Mouse (Mus musculus): ENCODE measurements at regions not wholly inside any gene's neighbourhood (a gene's known extent, or its start where the extent isn't known, plus 50 kb on each side); places are given as distances from the start of the nearest gene placed in this dataset.

DNA sequence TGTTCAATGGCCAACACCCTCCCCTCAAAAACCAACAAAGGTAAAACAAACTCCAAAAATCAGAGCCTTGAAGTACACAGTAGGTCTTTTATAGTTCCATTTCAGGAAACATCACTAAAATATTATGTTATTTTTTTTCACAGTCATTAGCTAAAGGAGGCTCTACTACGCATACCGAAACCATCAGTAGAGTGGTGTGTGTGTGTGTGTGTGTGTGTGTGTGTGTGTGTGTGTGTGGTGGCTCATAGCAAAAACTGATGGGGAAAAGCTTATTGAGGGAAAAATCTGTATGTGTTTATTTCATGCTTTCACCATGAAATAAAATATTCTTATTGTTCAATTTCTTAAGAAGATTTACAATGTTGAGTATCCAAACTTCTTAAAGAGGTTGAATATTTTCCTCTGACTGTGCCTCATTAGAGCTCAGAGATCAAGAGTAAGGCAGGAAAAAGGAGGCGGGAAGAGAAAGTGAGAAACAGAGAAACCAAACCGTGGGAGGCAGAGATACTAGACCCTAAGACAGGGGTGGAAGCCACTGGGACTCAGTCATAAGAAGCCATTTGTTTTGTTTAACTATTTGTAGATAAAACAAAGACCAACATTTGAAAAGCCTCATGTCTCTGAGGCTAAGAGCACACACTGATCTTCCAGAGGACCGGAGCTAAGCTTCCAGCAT lies 159.6 kb downstream of the Icos start:
- no peak for DNase-seq

DNA sequence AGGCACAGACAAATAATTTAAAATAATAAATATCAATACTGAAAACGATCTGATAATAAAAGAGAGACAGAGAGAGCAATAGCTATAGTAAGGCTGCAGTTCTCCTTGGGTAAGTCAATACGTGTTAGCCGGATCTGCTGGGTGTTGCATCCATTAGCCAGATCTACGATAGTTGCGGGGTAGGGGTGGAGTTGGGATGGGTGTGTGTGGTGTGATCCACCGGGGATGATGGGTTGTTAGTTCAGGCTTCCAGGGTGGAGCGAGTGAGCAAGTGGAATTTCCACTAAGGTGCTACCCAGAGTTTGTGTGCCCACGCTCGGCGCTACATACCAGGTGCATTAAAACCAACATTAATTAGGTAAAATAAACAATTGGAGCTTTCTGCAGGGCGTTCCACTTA lies 160.2 kb downstream of the Icos start:
- DNase-seq = no peak

DNA sequence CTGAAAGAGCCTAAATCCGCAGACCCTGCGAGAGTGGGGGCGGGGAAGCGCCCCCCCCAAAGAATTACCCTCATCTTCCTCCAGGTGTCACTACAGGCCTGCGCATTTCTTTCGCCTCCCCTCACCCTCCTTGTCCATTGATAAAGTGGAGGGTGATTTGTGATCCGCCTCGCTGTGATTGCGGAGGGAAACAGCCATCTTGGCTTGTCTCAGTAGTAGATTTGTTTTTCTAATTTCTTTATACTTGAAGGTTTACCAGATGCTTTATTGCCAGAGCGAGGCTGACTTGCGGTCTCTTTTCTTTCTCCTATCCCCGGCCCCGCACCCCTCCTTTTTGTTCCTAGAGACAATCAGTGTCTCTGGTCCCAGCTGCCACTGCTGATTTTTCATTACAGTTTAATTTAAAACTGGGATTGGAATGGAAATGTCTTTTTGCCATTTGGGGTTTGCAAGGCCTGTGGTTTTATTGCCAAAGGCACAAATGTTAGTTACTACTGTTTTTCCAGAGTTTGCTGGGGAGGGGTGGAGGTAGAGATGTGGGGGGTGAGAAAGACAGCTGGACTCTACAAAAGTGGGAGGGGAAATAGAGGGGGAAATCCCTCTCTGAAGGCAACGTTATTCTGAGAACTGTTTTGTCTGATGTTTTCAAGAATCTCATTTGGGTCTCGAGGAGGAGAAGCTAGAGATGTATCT lies 161.7 kb downstream of the Icos start:
- peak; percentile 86 for DNase-seq

DNA sequence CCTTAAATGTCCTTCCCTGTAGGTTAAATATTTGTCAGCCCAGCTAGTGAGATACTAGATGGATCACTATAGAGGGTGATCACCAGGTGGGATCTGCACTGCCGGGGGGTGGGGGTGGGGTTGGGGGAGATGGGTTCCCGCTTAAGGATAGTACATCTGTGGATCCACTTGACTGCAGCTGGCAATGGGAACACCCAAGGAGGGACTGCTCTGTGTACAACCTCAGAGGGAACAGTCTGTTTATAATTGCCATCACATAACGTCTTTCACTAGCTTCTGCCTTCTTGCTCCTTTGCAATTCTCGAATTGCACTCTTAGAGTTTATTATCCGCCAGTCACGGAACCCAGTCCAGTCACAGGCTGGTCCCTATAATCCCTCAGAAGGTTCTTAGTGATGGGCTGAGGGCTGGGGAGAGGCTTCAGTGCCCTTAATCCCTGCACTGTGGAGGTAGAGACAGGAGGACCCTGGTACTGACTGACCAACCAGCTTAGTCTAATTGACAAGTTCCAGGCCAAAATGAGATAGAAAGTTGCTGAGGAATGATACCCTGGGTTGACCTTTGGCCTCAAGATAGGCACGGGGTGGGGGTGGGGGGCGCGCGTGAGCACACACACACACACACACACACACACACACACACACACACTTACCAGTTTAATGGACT lies 162.4 kb downstream of the Icos start:
- DNase-seq = peak; percentile 20

DNA sequence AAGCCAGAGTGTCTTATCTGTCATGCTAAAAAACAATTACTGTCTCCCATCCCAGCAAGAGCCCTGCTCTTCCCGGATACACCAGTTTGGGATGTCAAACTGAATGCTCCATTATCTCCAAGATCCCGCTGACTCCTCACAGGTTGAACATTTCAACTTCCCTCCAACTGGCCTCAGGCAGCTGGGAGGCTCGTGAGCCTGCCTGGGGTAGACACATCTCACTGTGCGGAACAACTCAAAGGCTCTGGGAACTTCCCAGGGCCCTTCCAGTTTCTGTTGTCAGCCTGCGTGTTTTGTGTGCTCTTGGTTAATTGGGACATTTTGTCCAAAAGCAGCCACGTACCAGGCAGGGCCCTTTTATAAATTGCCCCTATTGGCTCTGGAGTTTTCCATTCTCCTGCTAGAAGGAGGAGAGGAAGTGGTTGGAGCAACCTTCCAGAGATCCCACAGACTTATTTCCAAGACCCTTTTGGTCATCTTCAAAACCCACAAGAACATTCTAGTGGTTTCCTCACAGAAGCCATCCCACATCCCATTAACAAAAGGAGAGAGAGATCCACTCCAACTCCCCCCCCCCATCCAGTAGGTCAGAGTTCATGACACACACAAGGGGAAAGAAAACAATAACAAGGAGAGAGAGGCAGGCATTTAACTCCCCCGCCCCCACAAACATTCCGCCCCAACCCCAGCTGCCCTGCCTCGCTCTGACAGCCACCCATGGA lies 163.3 kb downstream of the Icos start:
- DNase-seq = peak; percentile 56

DNA sequence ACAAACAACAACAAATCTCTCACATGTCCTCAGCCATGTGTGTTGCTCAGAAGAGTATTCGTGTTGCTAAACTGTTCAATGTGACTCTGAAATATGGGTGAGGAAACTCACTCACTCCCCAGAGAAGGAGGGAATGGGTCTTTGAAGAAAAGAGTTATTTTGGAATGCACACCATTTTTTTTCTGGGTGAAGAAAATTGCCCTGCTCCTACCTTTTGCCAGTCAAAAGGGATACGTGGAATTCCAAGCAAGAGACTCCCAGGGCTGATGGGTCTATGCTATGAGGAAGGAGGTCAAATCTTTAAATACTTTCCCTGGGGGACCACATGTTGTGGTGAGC lies 163.8 kb downstream of the Icos start:
- no peak for DNase-seq

DNA sequence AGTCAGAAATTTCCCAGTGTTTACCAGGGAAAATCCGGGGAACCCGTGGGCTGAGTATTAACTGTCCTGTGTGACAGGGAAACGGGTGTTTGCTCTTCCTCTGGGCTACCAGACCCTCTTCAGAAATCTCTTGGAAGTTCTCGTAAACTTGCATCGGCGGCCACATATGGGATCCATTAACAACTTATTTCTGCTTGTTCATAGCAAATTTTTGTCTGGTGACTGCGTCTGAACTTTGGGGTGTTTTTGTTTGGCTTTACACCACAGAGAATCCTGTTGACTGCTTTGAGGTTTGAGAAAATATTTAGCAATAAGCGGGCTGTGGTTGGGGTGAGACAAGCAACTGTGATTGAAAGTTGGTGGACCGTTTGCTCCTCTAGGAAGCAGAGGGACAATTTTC lies 164.2 kb downstream of the Icos start:
- peak; percentile 68 for DNase-seq

DNA sequence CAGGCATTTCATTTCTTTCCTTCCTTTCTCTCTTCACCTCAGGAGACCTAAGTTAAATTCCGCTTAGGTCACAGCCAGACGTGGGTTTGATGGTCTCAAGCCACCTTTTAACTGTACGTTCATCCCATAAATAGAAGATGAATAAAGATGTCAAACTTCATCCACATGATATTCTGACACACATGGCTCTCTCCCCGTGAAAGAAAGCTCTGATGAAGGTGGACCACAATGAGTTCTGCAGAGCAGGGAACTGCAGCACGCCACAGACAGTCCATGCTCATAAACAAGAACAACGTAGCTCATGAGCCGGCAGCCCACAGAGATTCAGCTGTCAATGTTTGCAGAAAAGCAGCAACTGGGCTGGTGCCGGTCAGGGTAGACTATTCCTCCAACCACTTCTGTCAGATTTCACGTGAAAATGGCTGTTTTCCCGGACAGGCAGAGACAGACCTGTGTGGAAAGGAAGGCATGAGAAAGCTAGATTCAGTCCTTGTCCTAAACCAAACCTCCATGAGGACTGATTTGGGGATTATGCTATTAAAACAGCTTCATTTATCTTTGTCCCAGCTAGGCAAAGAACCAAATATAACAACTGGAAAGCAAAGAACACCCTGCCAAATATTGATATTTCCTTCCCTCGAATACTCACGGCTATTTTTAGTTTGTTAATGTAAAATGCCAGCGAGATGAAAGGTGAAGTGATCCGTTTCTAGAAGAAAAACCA lies 165.5 kb downstream of the Icos start:
- DNase-seq = peak; percentile 25

DNA sequence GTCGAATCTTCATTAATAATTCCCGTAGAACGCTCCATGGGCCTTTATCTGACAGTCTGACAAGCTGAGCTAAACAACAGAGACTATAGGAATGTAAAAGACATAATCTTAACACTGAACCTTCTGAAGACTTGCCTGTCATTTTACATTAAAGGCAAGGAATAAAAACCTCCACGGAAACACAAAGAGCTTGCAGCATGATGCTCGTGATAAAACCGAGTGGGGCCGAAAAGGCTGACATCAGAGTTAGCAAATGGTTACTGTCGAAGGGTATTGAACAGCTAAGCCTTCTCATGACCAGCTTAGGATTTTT lies 166.0 kb downstream of the Icos start:
- no peak for DNase-seq

DNA sequence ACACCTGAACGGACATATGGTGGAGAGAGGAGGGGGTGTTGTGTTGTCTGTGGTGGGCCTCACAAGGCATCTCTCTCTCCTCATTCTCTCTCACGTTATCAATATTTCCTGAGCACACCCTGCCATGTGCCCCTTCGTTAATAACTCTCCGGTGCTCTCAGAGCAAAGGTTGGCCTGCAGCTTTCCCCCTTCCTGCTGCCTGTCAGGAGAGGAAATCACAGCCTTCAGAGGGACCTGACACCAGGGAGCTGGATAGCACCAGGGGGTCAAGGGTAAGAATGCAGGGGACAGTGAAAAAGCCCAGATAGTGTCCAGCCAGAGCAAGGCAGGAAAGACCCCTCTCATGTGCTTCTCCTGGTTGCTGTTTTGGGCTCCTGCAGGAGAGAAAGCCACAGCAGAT lies 167.3 kb downstream of the Icos start:
- peak; percentile 17 for DNase-seq

DNA sequence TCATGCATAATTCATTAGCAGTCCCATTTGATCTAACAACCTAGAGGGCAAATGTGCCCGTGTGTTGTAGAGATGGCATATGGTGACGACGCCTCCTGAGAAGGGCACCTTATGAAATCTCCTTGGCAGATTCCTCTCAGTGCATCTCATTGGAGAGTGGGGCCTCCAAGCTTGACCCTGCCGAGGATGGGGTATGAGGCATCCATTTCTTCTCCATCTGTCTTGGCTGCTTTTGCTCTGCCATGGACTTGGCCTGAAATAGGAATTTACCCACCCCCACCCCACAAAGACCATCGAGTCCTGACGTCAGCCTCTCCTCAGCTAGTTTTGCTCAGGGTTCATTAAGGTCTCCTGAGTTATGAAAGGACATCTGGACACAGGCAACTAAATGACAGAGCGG lies 167.8 kb downstream of the Icos start:
- DNase-seq = peak; percentile 43

DNA sequence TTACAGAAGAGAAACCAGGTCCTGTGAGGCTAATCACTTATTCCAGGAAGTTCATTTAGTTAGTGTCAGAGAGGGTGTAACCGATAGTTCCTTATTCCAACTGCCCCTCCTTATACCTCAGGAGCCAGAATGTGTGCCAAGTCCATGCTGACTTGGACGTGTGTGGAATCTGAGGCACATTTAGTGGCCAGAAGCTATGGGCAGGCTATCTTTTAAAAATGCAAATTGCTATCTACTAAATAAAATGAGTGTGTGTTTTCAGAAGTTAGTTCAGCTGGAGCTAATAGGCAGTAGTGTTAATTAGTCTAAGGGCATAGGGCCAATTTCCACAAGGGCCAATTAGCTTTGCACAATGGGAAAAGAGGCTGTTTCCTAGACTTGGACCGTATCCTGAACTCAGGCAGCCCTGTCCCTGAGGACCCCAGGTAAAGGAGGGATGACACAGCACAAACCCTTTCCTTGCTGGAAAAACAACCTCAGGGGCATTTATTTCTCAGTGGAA lies 168.5 kb downstream of the Icos start:
- no peak for DNase-seq

DNA sequence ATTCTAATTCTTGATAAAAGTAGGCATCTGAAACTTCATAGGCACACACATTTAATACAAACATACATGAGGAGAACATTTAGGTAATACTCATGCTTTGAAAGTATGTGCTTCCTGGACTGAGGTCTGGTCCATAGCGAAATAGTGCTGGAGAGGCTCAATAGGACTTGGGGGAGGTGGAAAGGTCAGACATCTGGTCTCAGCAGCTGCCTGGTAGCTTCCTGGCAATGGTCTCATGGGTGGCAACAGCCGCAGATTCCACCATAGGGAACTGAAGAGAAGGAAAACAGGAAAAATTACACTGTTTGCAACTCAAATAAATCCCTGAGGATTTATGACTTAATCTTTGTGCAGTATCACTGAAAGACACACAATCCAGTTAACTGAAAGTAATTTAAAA lies 174.0 kb downstream of the Icos start:
- DNase-seq = peak; percentile 51

DNA sequence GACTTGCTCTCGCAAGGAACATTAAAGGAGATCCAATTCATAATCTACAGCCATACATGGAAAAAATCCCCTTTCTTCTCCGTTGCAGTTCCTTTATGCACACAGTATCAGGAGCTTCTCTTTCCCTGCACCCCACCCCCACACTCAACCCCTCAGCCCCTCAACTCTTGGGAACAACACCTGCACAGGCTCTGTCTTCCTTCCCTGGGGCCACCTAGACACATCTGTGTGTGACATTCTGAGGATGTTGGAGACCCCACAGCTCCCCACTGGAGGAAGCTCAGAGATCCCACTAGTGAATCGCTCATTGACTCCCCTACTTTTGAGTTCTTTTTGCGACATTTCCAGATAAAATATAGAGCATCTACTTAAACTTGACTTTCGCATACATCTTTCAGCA lies 174.4 kb downstream of the Icos start:
- no peak for DNase-seq

DNA sequence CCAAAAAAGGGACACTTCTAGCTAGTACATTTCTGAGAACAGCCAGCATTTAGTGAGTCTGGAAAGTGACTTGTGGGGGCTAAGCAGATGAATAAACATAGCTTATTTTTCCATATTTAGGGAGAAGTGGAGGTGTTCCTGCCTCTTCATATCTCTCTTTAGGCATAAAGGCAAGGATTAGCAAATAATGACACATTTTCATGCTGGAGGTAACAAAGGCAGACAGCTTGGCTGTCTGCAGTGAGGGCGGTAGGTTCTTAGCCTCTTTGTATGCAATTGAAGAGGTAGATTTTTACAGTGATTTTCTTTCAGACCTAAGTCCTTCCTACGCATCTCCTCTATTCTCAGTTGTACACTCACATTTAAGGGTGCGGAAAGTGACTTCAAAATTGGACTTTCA lies 176.5 kb downstream of the Icos start:
- no peak for DNase-seq

DNA sequence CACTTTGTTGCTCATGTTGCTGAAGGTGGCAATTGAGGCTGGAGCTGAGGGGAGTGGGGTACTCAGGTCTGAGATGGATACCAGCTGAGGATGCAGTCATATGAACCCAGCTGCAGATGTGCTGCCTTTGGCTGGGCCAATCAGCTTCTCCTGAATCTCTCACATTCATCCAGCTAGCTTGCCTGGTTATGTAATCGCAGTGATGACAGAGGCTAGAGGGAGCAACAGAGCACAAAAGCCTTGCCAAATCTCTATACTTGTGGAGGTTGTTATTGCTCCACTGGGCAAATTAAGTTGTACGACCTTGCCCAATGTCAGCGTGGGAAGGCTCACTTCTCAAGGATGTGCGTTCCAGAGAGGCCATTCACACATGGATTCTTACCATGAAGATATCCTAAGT lies 179.5 kb downstream of the Icos start:
- DNase-seq = no peak

DNA sequence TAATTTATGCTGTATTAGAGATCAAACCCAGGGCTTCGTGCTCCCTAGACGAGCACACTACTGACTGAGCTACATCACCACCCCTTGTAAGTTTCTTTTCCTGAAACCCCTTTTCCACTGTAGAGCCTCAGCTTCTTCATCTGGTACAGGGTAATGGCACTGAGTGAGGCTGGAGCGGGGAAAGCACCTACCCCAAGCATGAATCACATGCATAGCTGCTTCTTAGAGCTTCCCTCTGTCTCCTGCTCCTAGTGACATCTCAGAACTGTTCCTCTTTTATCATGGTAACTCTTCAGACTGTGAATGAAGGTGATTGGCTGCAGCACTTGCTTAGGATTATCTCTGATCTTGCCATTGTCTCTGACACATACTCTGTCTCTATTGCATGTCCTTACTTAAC lies 182.8 kb downstream of the Icos start:
- DNase-seq = no peak

DNA sequence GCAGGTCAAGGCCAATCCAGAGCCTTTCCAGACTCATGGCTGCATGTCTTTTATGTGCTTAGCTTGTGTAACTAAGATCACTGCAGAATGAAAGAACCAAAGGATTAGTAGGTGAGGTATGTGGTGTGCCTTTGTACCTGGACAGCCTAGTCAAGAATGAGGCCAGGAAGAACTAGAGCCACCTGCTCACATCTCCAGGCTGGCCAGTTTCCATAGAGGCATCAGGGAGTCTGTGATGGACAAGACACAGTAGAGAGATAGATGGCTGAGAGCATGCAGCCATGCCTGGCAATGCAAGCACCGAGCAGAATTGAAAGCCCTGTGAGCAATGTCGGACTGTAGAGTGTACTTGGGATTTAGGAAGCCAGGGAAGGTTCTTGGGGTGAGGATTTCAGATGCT lies 186.5 kb downstream of the Icos start:
- DNase-seq = no peak

DNA sequence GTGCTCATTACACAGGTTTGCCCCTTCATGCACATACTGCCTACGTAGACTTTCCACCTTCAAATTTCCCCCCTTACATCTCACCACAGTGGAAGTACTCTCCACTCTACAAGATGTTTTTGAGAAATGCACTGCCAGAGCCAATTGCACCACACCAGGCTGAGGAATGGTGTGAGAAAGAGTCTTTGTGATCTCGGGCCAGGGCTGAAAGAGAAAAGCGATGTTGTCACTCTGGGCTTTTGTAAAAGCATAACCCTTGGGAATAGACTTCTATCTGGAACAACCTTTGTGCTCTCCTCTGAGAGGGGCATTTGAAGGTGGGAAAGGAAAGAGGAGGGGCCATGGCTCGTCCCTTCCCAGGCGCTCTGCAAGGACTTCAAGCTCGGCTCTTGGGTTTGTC lies 194.2 kb downstream of the Icos start:
- no peak for DNase-seq

DNA sequence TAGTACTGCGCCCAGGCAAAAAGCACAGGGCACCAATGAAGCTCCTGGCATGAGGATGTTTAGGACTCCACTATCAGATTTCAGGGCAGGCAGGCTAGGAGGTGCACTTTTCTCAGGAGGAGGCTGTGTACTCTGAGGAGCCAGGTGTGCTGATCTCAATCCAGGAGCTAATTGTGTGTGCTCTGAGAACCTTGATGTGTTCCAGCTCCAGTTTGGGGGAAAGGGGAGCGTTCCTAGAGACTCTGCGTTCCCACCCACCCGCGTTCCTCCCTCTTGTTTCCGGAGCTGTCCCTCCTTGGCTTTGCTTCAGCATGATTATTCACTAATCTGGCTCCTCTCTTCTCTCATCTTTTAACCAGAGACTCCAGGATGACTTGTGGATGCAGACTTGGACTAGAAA lies 195.2 kb downstream of the Icos start:
- DNase-seq = no peak

DNA sequence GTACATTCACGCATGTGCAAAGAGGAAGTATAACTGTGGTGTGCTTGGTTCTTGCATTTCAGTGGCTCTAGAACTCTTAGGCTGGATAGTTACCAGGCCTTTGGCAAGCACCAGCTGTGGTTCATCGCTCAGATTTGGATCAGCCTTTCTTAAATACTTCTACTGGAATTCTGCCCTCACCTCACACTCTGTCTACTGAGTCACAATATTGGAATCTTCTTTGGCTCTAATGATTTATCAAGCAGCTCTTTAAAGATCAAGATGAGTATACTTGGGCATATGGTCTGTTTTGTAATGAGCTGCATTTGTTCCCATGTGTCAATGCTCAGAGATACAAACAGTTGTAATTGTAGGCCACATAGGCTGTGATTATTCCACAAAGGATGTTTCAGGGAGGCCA lies 197.5 kb downstream of the Icos start:
- no peak for DNase-seq

DNA sequence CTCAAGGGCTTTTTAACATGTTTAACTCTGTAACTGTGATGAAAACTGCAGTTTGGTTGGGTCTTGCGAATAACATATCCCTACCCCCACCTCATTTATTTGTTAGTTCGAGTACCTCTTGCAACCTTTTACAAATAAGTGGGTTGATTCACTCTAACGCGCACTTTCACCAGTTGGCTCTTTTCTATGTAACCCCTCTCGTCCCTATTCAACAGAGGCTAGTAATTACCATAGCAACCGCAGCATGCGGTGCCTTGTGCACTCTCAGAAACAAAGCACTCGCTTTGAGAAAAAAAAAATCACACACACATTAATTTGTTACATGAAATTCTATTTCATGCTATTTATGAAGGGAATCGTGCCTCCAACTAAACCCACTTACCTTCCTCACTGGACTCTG lies 201.7 kb downstream of the Icos start:
- no peak for DNase-seq
